Mouse (Mus musculus) E14TG2a.4 (cell line): ENCODE data around the gene Sarnp.
"Not testable (repeated sequence)": the region's sequence is repeated elsewhere in the genome, so short reads cannot be mapped to it uniquely, and the experiment has no call there.

ENCODE experiments used
- CTCF ChIP-seq: conservative IDR thresholded peaks from 2 replicates; pipeline ENCODE4 v1.5.1; 2014; ENCODE audit warnings: low read length
- NANOG ChIP-seq: IDR thresholded peaks from 2 replicates; pipeline ENCODE4 v1.6.1; 2014; ENCODE audit warnings: borderline replicate concordance, low read length, mixed read lengths
- POU5F1 ChIP-seq: IDR thresholded peaks from 2 replicates; pipeline ENCODE4 v1.6.1; 2014; ENCODE audit warnings: low read length, borderline replicate concordance

DNA sequence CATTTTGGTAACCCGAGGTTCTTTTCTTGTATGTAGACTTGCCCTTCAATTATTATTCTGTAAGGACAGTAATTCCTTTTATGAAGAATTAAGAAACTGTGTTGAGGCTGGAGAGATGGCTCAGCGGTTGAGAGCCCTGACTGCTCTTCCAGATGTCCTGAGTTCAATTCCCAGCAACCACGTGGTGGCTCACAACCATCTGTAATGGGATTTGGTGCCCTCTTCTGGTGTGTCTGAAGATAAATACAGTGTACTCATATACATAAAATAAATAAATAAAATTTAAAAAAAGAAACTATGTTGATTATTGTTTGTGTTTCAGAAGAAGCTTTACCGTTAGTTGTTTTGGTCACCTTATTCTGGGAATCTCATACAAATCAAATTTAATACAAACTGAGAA is 6.0 kb downstream of the Sarnp start:
- not testable (repeated sequence) for TF ChIP-seq CTCF, NANOG, POU5F1
